Mouse (Mus musculus): Measurements from ENCODE around the gene Zranb1. TPM values are rescaled to one million over a fixed set of nuclear protein-coding genes. Genes with fewer than 3 reads are reported as not detected.

The Zranb1 gene
- total RNA-seq (2012; rRNA removed) (18.0 and 18.5 TPM in 2 replicates), polyA plus RNA-seq (2012; ENCODE audit: insufficient read depth in 1 of 2, insufficient read length in 2 of 2, low read depth in 1 of 2, low replicate concordance in 2 of 2, missing spikeins in 1 of 2) (10 to 100 TPM in 1 of 2 experiments, not detected in 1; 17.4 TPM)

DNA sequence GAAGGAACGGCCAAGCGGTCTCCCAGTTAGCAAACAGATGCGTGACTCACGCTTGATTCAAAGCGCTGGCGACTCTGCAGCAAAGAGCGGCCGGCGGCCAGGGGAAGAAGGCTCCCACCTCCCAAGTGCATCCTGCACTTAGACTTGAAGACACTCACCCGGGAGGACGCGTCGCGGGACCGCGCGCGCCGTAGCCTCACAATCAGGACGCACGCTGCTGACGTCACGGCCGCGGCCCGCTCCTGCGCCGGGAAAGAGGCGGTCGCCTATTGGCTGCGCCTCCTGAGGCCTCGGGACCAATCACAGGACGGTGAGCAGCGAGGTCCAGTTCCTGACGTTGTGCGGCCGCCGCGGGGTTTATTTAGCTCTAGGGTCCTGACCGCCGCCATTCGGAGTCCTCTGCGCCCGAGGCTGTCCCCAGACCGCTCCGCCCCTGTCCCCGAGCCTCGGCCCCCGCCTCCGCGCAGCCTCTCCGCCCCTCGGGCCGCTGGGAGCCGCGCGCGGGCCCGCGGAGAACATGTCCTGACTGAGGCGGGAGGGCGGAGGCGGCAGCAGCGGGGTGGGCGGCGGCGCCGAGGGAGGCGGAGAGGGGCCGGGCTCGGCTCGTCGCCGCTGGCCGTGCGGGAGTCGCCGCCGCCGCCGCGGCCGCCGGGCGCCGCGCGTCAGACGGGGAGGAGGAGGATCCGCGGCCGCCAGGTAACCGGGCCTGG lies at the start of gene Zranb1:
Gene Zranb1, plus strand, starts transcription at position 293 of the 710 bp plus-strand sequence.
- Histone ChIP-seq H3K9ac (ENCODE audit: control insufficient read depth, low read depth, low read length, poor library complexity, severe bottlenecking) (peak within 1 kb of the TSS; percentile 89), H3K4me3 (ENCODE audit: control insufficient read depth in 1 of 2, insufficient read depth in 1 of 2, low read depth in 2 of 2, low read length in 2 of 2) (peak within 1 kb of the TSS; percentile 88 to 94), H3K9me3 (replicated peaks; ENCODE audit: insufficient read depth, low read length) (no peaks in the 10 kb centered on the region), H3K27ac (ENCODE audit: control insufficient read depth, low read depth, low read length) (peak within 1 kb of the TSS; percentile 68), H3K79me2 (ENCODE audit: control insufficient read depth, insufficient read depth, low read length, poor library complexity) (peaks cover 37% of the 10 kb centered on the region), H3K4me1 (ENCODE audit: control insufficient read depth in 1 of 2, insufficient read depth in 2 of 2, low read length in 2 of 2) (peaks cover 6 to 19% of the 10 kb centered on the region in 2 experiments; a peak in 3 of 4 replicates), H3K27me3 (ENCODE audit: control insufficient read depth in 1 of 2, insufficient read depth in 2 of 2, low read length in 2 of 2) (no peaks in the 10 kb centered on the region), H3K36me3 (ENCODE audit: control insufficient read depth in 1 of 2, insufficient read depth in 2 of 2, low read length in 2 of 2) (peaks cover 0 to 24% of the 10 kb centered on the region in 2 experiments; a peak in 2 of 4 replicates)
- peak; percentile 99 for DNase-seq (ENCODE audit: low read depth, low spot score)
- TF ChIP-seq EP300 (IDR thresholded peaks at IDR 0.05; ENCODE audit: low read depth in 1 of 2, low read length in 2 of 2): no peak
- TF ChIP-seq CTCF (IDR thresholded peaks at IDR 0.05 in 2 of 3, conservative IDR thresholded peaks at IDR 0.05 in 1 of 3; ENCODE audit: control insufficient read depth in 1 of 3, insufficient read depth in 1 of 3, low read depth in 2 of 3, low read length in 3 of 3, poor library complexity in 1 of 3, severe bottlenecking in 1 of 3): no peak
- TF ChIP-seq E2F4 (IDR thresholded peaks at IDR 0.05; ENCODE audit: borderline replicate concordance, low read depth, low read length): peak; percentile 39; the same call in 1 of the 2 replicates
- peak; percentile 93 for TF ChIP-seq NELFE (IDR thresholded peaks at IDR 0.05; ENCODE audit: low read depth, low read length)
- TF ChIP-seq RCOR1 (IDR thresholded peaks at IDR 0.05; ENCODE audit: low read depth, low read length): no peak
- peak; percentile 81 for TF ChIP-seq MAX (IDR thresholded peaks at IDR 0.05; ENCODE audit: low read length)
- TF ChIP-seq USF2 (IDR thresholded peaks at IDR 0.05; ENCODE audit: borderline replicate concordance in 1 of 2, insufficient read depth in 1 of 2, low read depth in 1 of 2, low read length in 2 of 2): no peak
- no peak for TF ChIP-seq MAFK (IDR thresholded peaks at IDR 0.05; ENCODE audit: borderline replicate concordance, low read depth, low read length)
- no peak for TF ChIP-seq UBTF (IDR thresholded peaks at IDR 0.05; ENCODE audit: borderline replicate concordance, insufficient read depth, low read depth, low read length)
- peak; percentile 93 for TF ChIP-seq MXI1 (IDR thresholded peaks at IDR 0.05; ENCODE audit: low read depth, low read length)
- TF ChIP-seq CHD2 (IDR thresholded peaks at IDR 0.05; ENCODE audit: low read length): peak; percentile 32; the same call in 1 of the 2 replicates
- TF ChIP-seq POLR2AphosphoS5 (IDR thresholded peaks at IDR 0.05; ENCODE audit: borderline replicate concordance, low read depth, low read length): no peak
- no peak for TF ChIP-seq GABPA (IDR thresholded peaks at IDR 0.05; ENCODE audit: low read depth, low read length)
- TF ChIP-seq TAL1 (IDR thresholded peaks at IDR 0.05; ENCODE audit: low read length): no peak
- TF ChIP-seq MYC (IDR thresholded peaks at IDR 0.05; ENCODE audit: low read depth, low read length): peak; percentile 79
- TF ChIP-seq SMC3 (IDR thresholded peaks at IDR 0.05; ENCODE audit: low read depth, low read length): no peak
- no peak for TF ChIP-seq ELF1 (IDR thresholded peaks at IDR 0.05; ENCODE audit: low read depth, low read length)
- no peak for TF ChIP-seq RAD21 (IDR thresholded peaks at IDR 0.05; ENCODE audit: low read depth, low read length)
- no peak for TF ChIP-seq CHD1 (IDR thresholded peaks at IDR 0.05; ENCODE audit: low read depth, low read length)
- peak; percentile 63; the same call in 1 of the 2 replicates for TF ChIP-seq NRF1 (IDR thresholded peaks at IDR 0.05; ENCODE audit: insufficient read depth, low read depth, low read length, poor library complexity, severe bottlenecking)
- no peak for TF ChIP-seq BHLHE40 (IDR thresholded peaks at IDR 0.05; ENCODE audit: borderline replicate concordance, low read depth, low read length)
- peak; percentile 13; the same call in 1 of the 2 replicates for TF ChIP-seq GATA1 (IDR thresholded peaks at IDR 0.05; ENCODE audit: low read depth, low read length)
- TF ChIP-seq HCFC1 (IDR thresholded peaks at IDR 0.05; ENCODE audit: low read depth, low read length): peak; percentile 94
- no peak for TF ChIP-seq JUND (IDR thresholded peaks at IDR 0.05; ENCODE audit: low read depth, low read length)
- TF ChIP-seq ZKSCAN1 (IDR thresholded peaks at IDR 0.05; ENCODE audit: low read depth, low read length): no peak
- TF ChIP-seq USF1 (IDR thresholded peaks at IDR 0.05; ENCODE audit: low read depth, low read length): peak; percentile 47; the same call in 1 of the 2 replicates
- peak; percentile 83 to 94 for TF ChIP-seq POLR2A (IDR thresholded peaks at IDR 0.05; ENCODE audit: control insufficient read depth in 1 of 2, insufficient read depth in 1 of 2, low read depth in 1 of 2, low read length in 2 of 2, poor library complexity in 1 of 2)
- TF ChIP-seq ZNF384 (IDR thresholded peaks at IDR 0.05; ENCODE audit: low read depth, low read length): no peak
- peak; percentile 82 for TF ChIP-seq ZMIZ1 (IDR thresholded peaks at IDR 0.05; ENCODE audit: low read depth, low read length)
- no peak; the same call in 1 of the 2 replicates for TF ChIP-seq KAT2A (conservative IDR thresholded peaks at IDR 0.05; ENCODE audit: low read depth, low read length)
- TF ChIP-seq TBP (IDR thresholded peaks at IDR 0.05; ENCODE audit: low read depth, low read length): peak; percentile 76
- TF ChIP-seq SIN3A (IDR thresholded peaks at IDR 0.05; ENCODE audit: low read length): peak; percentile 93
- peak; percentile 61 for TF ChIP-seq ETS1 (IDR thresholded peaks at IDR 0.05; ENCODE audit: low read depth, low read length)
- no peak for TF ChIP-seq MYB (IDR thresholded peaks at IDR 0.05; ENCODE audit: low read depth, low read length)
- TF ChIP-seq MAZ (IDR thresholded peaks at IDR 0.05; ENCODE audit: low read depth, low read length): peak; percentile 44; the same call in 1 of the 2 replicates
- peak; percentile 82 for TF ChIP-seq POLR2AphosphoS2 (IDR thresholded peaks at IDR 0.05; ENCODE audit: low read length)
